Mouse (Mus musculus): Measurements from ENCODE around the gene Amn.

- no peak for TF ChIP-seq CTCF (IDR thresholded peaks at IDR 0.05; ENCODE audit: borderline replicate concordance, extremely low read depth, insufficient read depth, insufficient read length)
- no peak for TF ChIP-seq POLR2A (IDR thresholded peaks at IDR 0.05; ENCODE audit: borderline replicate concordance, extremely low read depth, insufficient read depth, insufficient read length, poor library complexity, severe bottlenecking)
These were observed 24.0 kb upstream of the Amn start for GRCm38 (mm10) chr12:111246808-111247464.

Measured in brain, embryonic 14.5 days (tissue).